In genomic region chrX:75873813-75874212, GRCm38 (mm10) we compare ENCODE assay signal across 8 mouse cellular contexts. TPM values are rescaled to one million over a fixed set of nuclear protein-coding genes. Genes with fewer than 3 reads are reported as not detected.
A peak's percentile ranks its signal among the peaks of the same experiment; 100 is the strongest.
DNase-seq lines count a peak whose midpoint lies in the region; ATAC-seq and TF ChIP-seq lines count a peak whose summit lies in the region.

No protein-coding gene starts in this region.

- ATAC-seq in hindbrain, embryonic 13.5 days (ENCODE audit: low FRiP score) = no peak
- ATAC-seq in limb, embryonic 12.5 days (ENCODE audit: insufficient number of reproducible peaks, insufficient read depth, low FRiP score, low TSS enrichment, low read depth) = no peak
- peak; percentile 46; the same call in 1 of the 2 replicates for ATAC-seq in midbrain, embryonic 13.5 days

- peak overlapping the region; percentile 67; the same call in 1 of the 2 replicates for H3K9ac ChIP-seq in hindbrain, embryonic 13.5 days
- H3K9ac ChIP-seq in limb, embryonic 12.5 days (replicated peaks) = peak overlapping the region; percentile 53; the same call in 1 of the 2 replicates
- H3K9ac ChIP-seq in midbrain, embryonic 13.5 days (replicated peaks) = peak overlapping the region; percentile 55

- peak overlapping the region; percentile 66 for H3K4me2 ChIP-seq in hindbrain, embryonic 13.5 days
- H3K4me2 ChIP-seq in limb, embryonic 12.5 days = peak overlapping the region; percentile 51
- peak overlapping the region; percentile 62 for H3K4me2 ChIP-seq in midbrain, embryonic 13.5 days (replicated peaks)

- no peaks in the 10 kb centered on the region for H3K9me3 ChIP-seq in hindbrain, embryonic 13.5 days
- H3K9me3 ChIP-seq in limb, embryonic 12.5 days = no peaks in the 10 kb centered on the region
- no peaks in the 10 kb centered on the region for H3K9me3 ChIP-seq in midbrain, embryonic 13.5 days

- no peaks in the 10 kb centered on the region for H3K27me3 ChIP-seq in cerebellum, adult 2 months (ENCODE audit: control insufficient read depth, insufficient read depth, low read length)
- H3K27me3 ChIP-seq in hindbrain, embryonic 13.5 days = no peaks in the 10 kb centered on the region
- peaks cover 16% of the 10 kb centered on the region for H3K27me3 ChIP-seq in limb, embryonic 12.5 days
- H3K27me3 ChIP-seq in midbrain, embryonic 13.5 days = no peaks in the 10 kb centered on the region

- H3K36me3 ChIP-seq in hindbrain, embryonic 13.5 days = no peaks in the 10 kb centered on the region
- no peaks in the 10 kb centered on the region for H3K36me3 ChIP-seq in limb, embryonic 12.5 days
- no peaks in the 10 kb centered on the region for H3K36me3 ChIP-seq in midbrain, embryonic 13.5 days

- TF ChIP-seq POLR2A in cerebellum, adult 2 months (IDR thresholded peaks at IDR 0.05; ENCODE audit: borderline replicate concordance, insufficient read depth, low read length) = no peak

- H3K4me3 ChIP-seq in cerebellum, adult 2 months (replicated peaks; ENCODE audit: insufficient read depth, low read depth, low read length) = peak overlapping the region; percentile 96
- peak overlapping the region; percentile 50 for H3K4me3 ChIP-seq in hindbrain, embryonic 13.5 days
- H3K4me3 ChIP-seq in limb, embryonic 12.5 days (replicated peaks) = peak overlapping the region; percentile 51
- H3K4me3 ChIP-seq in midbrain, embryonic 13.5 days (replicated peaks) = peak overlapping the region; percentile 50

- WGBS in cerebellum, adult 2 months = 5% methylated on average over 15 of the region's 15 CpGs
- 20% methylated on average over 13 of the region's 15 CpGs for WGBS in hindbrain, embryonic 13.5 days
- WGBS in limb, embryonic 12.5 days = 12% methylated on average over 15 of the region's 15 CpGs
- 22% methylated on average over 15 of the region's 15 CpGs for WGBS in midbrain, embryonic 13.5 days

- no peak overlapping the region for H3K27ac ChIP-seq in cerebellum, adult 2 months (ENCODE audit: insufficient read depth, low read length)
- no peak overlapping the region for H3K27ac ChIP-seq in hindbrain, embryonic 13.5 days
- H3K27ac ChIP-seq in limb, embryonic 12.5 days = peak overlapping the region; percentile 89; the same call in 1 of the 2 replicates
- no peak overlapping the region for H3K27ac ChIP-seq in midbrain, embryonic 13.5 days

- TF ChIP-seq CTCF in cerebellum, adult 2 months (IDR thresholded peaks at IDR 0.05; ENCODE audit: borderline replicate concordance, insufficient read depth, low read depth, low read length) = no peak

- peak; percentile 94 for DNase-seq in heart, adult 11 months
- no peak for DNase-seq in heart, adult 8-10 months (ENCODE audit: low spot score)
- peak; percentile 23 to 38 for DNase-seq in cerebellum, adult 2 months
- DNase-seq in forelimb bud, embryonic 11.5 days (ENCODE audit: low read depth, low spot score) = peak; percentile 31
- DNase-seq in urinary bladder, postnatal 10 days (ENCODE audit: low spot score) = peak; percentile 9

- no peaks in the 10 kb centered on the region for H3K4me1 ChIP-seq in cerebellum, adult 2 months (ENCODE audit: control insufficient read depth, insufficient read depth, low read length)
- no peaks in the 10 kb centered on the region; the same call in 1 of the 2 replicates for H3K4me1 ChIP-seq in hindbrain, embryonic 13.5 days (replicated peaks)
- no peaks in the 10 kb centered on the region for H3K4me1 ChIP-seq in limb, embryonic 12.5 days (replicated peaks)
- H3K4me1 ChIP-seq in midbrain, embryonic 13.5 days (replicated peaks) = 0 out of 2 replicates have a peak, but pooled peaks cover 4% of the 10 kb centered on the region

RNA-seq across cellular contexts. Expression of gene Pls3, which starts 1.2 kb away (rescaled TPM):
- 10 to 100 TPM; 25.7 to 40.6 (median 38.3) TPM for total RNA-seq in heart, adult 8-10 months (2022)
- polyA plus RNA-seq in cerebellum, adult 2 months (2012; rRNA removed) = 82.6 and 83.0 TPM in 2 replicates
- polyA plus RNA-seq in hindbrain, embryonic 13.5 days (2015; fragmentation: Nextera tagmentation; extraction: Ambion mirVana) = 35.7 and 36.0 TPM in 2 replicates
- 110 and 119 TPM in 2 replicates for polyA plus RNA-seq in limb, embryonic 12.5 days (2016; fragmentation: Nextera tagmentation; extraction: Ambion mirVana)
- polyA plus RNA-seq in midbrain, embryonic 13.5 days (2015; fragmentation: Nextera tagmentation; extraction: Ambion mirVana) = 33.2 and 36.3 TPM in 2 replicates
